Mouse (Mus musculus): ENCODE results near the gene Itgb6. TPM values are rescaled to one million over a fixed set of nuclear protein-coding genes. Genes with fewer than 3 reads are reported as not detected.

The Itgb6 gene
- polyA plus RNA-seq, 1 experiment: not detected

DNA sequence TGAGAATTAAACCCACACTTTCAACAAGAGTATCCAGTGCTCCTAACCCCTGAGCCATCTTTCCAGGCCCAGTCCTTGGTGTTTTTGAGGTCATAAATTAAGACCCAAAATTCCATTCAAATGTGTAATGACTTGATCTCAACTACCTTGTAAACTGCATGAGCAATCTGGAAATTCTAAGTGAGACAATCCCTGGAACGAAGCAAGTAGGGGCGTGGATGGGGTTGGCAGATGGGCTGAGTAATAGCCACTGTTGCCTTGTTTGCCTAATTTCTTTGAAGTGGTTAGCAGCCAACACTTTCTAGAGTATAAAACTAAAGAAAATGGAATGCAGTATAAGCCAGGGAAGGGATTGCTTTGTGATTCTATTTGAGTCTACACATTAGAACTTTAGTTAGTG lies 89.7 kb downstream of the Itgb6 start:
- Histone ChIP-seq H3K36me3 (ENCODE audit: control insufficient read depth, insufficient read depth, low read length) (no peaks in the 10 kb centered on the region), H3K4me1 (ENCODE audit: control insufficient read depth, insufficient read depth, insufficient read length) (no peaks in the 10 kb centered on the region), H3K27me3 (ENCODE audit: control insufficient read depth, insufficient read depth, low read length) (no peaks in the 10 kb centered on the region), H3K27ac (ENCODE audit: insufficient read depth, low read length) (no peak overlapping the region), H3K4me3 (ENCODE audit: extremely low read depth, insufficient read depth, insufficient read length) (no peak overlapping the region)
- no peak for DNase-seq (ENCODE audit: low read depth in 1 of 2, low spot score in 2 of 2)
- no peak for TF ChIP-seq CTCF (IDR thresholded peaks at IDR 0.05; ENCODE audit: extremely low read depth, insufficient read depth, insufficient read length, insufficient replicate concordance)
- no peak for TF ChIP-seq POLR2A (IDR thresholded peaks at IDR 0.05; ENCODE audit: low read depth, low read length)
- 93% methylated on average over 2 of the region's 2 CpGs for WGBS

DNA sequence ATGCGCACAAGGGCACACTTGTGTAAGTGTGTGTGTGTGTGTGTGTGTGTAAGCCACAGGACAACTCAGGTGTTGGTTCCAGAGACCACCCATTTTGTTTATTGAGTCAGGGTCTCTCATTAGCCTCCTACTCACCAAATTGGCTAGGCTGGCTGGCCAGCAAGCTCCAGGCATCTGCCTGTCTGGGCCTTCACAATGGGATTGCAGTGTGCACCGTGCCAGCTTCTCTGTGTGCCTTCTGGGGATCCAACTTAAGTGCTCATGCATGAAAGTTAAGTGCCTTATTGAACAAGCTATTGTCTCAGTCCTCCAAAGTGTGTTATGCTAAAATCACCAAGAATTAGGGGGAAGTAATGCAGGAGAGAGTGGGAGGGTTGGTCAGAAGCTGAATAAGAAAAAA lies 92.1 kb downstream of the Itgb6 start:
- TF ChIP-seq CTCF (IDR thresholded peaks at IDR 0.05; ENCODE audit: extremely low read depth, insufficient read depth, insufficient read length, insufficient replicate concordance) (no peak), POLR2A (IDR thresholded peaks at IDR 0.05; ENCODE audit: low read depth, low read length) (no peak)
- Histone ChIP-seq H3K4me3 (ENCODE audit: extremely low read depth, insufficient read depth, insufficient read length) (no peak overlapping the region), H3K4me1 (ENCODE audit: control insufficient read depth, insufficient read depth, insufficient read length) (no peaks in the 10 kb centered on the region), H3K36me3 (ENCODE audit: control insufficient read depth, insufficient read depth, low read length) (no peaks in the 10 kb centered on the region), H3K27me3 (ENCODE audit: control insufficient read depth, insufficient read depth, low read length) (no peaks in the 10 kb centered on the region), H3K27ac (ENCODE audit: insufficient read depth, low read length) (no peak overlapping the region)
- WGBS: 86% methylated on average over 2 of the region's 2 CpGs
- DNase-seq (ENCODE audit: low read depth in 1 of 2, low spot score in 2 of 2): no peak

GRCm38 (mm10) chr2:60627952-60628351 lies 94.5 kb downstream of the Itgb6 start:
- Histone ChIP-seq H3K4me3 (ENCODE audit: extremely low read depth, insufficient read depth, insufficient read length) (no peak overlapping the region), H3K27me3 (ENCODE audit: control insufficient read depth, insufficient read depth, low read length) (no peaks in the 10 kb centered on the region), H3K36me3 (ENCODE audit: control insufficient read depth, insufficient read depth, low read length) (no peaks in the 10 kb centered on the region), H3K4me1 (ENCODE audit: control insufficient read depth, insufficient read depth, insufficient read length) (no peaks in the 10 kb centered on the region), H3K27ac (ENCODE audit: insufficient read depth, low read length) (no peak overlapping the region)
- no peak for TF ChIP-seq CTCF (IDR thresholded peaks at IDR 0.05; ENCODE audit: extremely low read depth, insufficient read depth, insufficient read length, insufficient replicate concordance)
- no peak for TF ChIP-seq POLR2A (IDR thresholded peaks at IDR 0.05; ENCODE audit: low read depth, low read length)
- DNase-seq (ENCODE audit: low read depth in 1 of 2, low spot score in 2 of 2): no peak
- WGBS: 58% methylated on average over 4 of the region's 4 CpGs

GRCm38 (mm10) chr2:60627515-60627914 lies 94.9 kb downstream of the Itgb6 start:
- WGBS: 80% methylated on average over 10 of the region's 10 CpGs
- DNase-seq (ENCODE audit: low read depth in 1 of 2, low spot score in 2 of 2): no peak
- H3K36me3 ChIP-seq (ENCODE audit: control insufficient read depth, insufficient read depth, low read length): no peaks in the 10 kb centered on the region
- H3K27ac ChIP-seq (ENCODE audit: insufficient read depth, low read length): no peak overlapping the region
- TF ChIP-seq CTCF (IDR thresholded peaks at IDR 0.05; ENCODE audit: extremely low read depth, insufficient read depth, insufficient read length, insufficient replicate concordance) (no peak), POLR2A (IDR thresholded peaks at IDR 0.05; ENCODE audit: low read depth, low read length) (no peak)
- no peaks in the 10 kb centered on the region for H3K4me1 ChIP-seq (ENCODE audit: control insufficient read depth, insufficient read depth, insufficient read length)
- H3K4me3 ChIP-seq (ENCODE audit: extremely low read depth, insufficient read depth, insufficient read length): no peak overlapping the region
- H3K27me3 ChIP-seq (ENCODE audit: control insufficient read depth, insufficient read depth, low read length): no peaks in the 10 kb centered on the region

- no peak for TF ChIP-seq POLR2A (IDR thresholded peaks at IDR 0.05; ENCODE audit: low read depth, low read length)
- TF ChIP-seq CTCF (IDR thresholded peaks at IDR 0.05; ENCODE audit: extremely low read depth, insufficient read depth, insufficient read length, insufficient replicate concordance): no peak
- Histone ChIP-seq H3K36me3 (ENCODE audit: control insufficient read depth, insufficient read depth, low read length) (no peaks in the 10 kb centered on the region), H3K27ac (ENCODE audit: insufficient read depth, low read length) (no peak overlapping the region), H3K4me1 (ENCODE audit: control insufficient read depth, insufficient read depth, insufficient read length) (no peaks in the 10 kb centered on the region), H3K27me3 (ENCODE audit: control insufficient read depth, insufficient read depth, low read length) (no peaks in the 10 kb centered on the region), H3K4me3 (ENCODE audit: extremely low read depth, insufficient read depth, insufficient read length) (no peak overlapping the region)
- WGBS: 22% methylated on average over 2 of the region's 2 CpGs
- DNase-seq (ENCODE audit: low read depth in 1 of 2, low spot score in 2 of 2): no peak
These were observed 96.7 kb downstream of the Itgb6 start for GRCm38 (mm10) chr2:60625766-60626165.

DNA sequence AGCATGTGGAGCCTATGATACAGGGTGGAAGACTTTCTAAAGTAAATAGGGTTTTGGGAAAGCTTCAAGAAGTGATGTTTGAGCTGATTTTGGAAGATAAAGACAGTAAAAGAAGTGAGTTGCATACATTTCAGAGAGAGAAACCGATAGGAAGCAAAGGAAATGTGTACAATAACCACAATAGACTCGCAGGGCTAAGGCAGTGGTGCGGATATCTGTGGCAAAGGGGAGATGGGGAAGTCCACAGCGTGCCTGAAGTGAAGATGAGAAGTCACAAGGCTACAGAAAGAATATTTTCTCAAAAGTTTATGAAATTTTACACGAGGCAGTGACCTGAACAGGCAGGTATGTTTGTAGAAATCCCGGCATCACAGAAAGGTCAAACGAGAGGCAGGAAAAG lies 100.3 kb downstream of the Itgb6 start:
- TF ChIP-seq POLR2A (IDR thresholded peaks at IDR 0.05; ENCODE audit: low read depth, low read length): no peak
- no peak for TF ChIP-seq CTCF (IDR thresholded peaks at IDR 0.05; ENCODE audit: extremely low read depth, insufficient read depth, insufficient read length, insufficient replicate concordance)
- H3K36me3 ChIP-seq (ENCODE audit: control insufficient read depth, insufficient read depth, low read length): no peaks in the 10 kb centered on the region
- H3K4me1 ChIP-seq (ENCODE audit: control insufficient read depth, insufficient read depth, insufficient read length): no peaks in the 10 kb centered on the region
- no peak for DNase-seq (ENCODE audit: low read depth in 1 of 2, low spot score in 2 of 2)
- H3K27me3 ChIP-seq (ENCODE audit: control insufficient read depth, insufficient read depth, low read length): no peaks in the 10 kb centered on the region
- WGBS: 6% methylated on average over 7 of the region's 7 CpGs
- H3K27ac ChIP-seq (ENCODE audit: insufficient read depth, low read length): no peak overlapping the region
- H3K4me3 ChIP-seq (ENCODE audit: extremely low read depth, insufficient read depth, insufficient read length): no peak overlapping the region

GRCm38 (mm10) chr2:60614758-60615157 lies 107.7 kb downstream of the Itgb6 start:
- Histone ChIP-seq H3K27ac (ENCODE audit: insufficient read depth, low read length) (no peak overlapping the region), H3K4me3 (ENCODE audit: extremely low read depth, insufficient read depth, insufficient read length) (no peak overlapping the region), H3K36me3 (ENCODE audit: control insufficient read depth, insufficient read depth, low read length) (no peaks in the 10 kb centered on the region), H3K27me3 (ENCODE audit: control insufficient read depth, insufficient read depth, low read length) (no peaks in the 10 kb centered on the region), H3K4me1 (ENCODE audit: control insufficient read depth, insufficient read depth, insufficient read length) (no peaks in the 10 kb centered on the region)
- no peak for DNase-seq (ENCODE audit: low read depth in 1 of 2, low spot score in 2 of 2)
- WGBS: 93% methylated on average over 7 of the region's 7 CpGs
- TF ChIP-seq CTCF (IDR thresholded peaks at IDR 0.05; ENCODE audit: extremely low read depth, insufficient read depth, insufficient read length, insufficient replicate concordance): no peak
- TF ChIP-seq POLR2A (IDR thresholded peaks at IDR 0.05; ENCODE audit: low read depth, low read length): no peak

Data from spleen, adult 2 months (tissue).